Mouse (Mus musculus) hindbrain, embryonic 15.5 days (tissue): ENCODE measurements at regions not wholly inside any gene's neighbourhood (a gene's known extent, or its start where the extent isn't known, plus 50 kb on each side); places are given as distances from the start of the nearest gene placed in this dataset.

ENCODE experiments used
- ATAC-seq: fragments of 200-750 bp; cut with Nextera tagmentation; 2 replicates; pipeline ENCODE4 v1.8.0; 2017; ENCODE audit warnings: low read depth, moderate number of reproducible peaks, moderate TSS enrichment; ENCODE audit not compliant: low FRiP score
- H3K27ac ChIP-seq: fragments of 300-500 bp; sonication (generic); replicated peaks from 2 replicates; pipeline ENCODE4 v1.5.1; 2015; ENCODE audit warnings: mild to moderate bottlenecking, inconsistent platforms
- H3K27me3 ChIP-seq: fragments of 300-500 bp; sonication (generic); 2 replicates; pipeline ENCODE4 v1.6.1; 2015; ENCODE audit warnings: control low read depth, inconsistent platforms
- H3K36me3 ChIP-seq: fragments of 300-500 bp; sonication (generic); 2 replicates; pipeline ENCODE4 v1.6.1; 2015; ENCODE audit warnings: control low read depth, inconsistent platforms
- H3K4me1 ChIP-seq: fragments of 300-500 bp; sonication (generic); replicated peaks from 2 replicates; pipeline ENCODE4 v1.6.1; 2015; ENCODE audit warnings: control low read depth, inconsistent platforms
- H3K4me2 ChIP-seq: fragments of 300-500 bp; sonication (generic); 2 replicates; pipeline ENCODE4 v1.6.1; 2015; ENCODE audit warnings: moderate library complexity, mild to moderate bottlenecking, inconsistent platforms
- H3K4me3 ChIP-seq: fragments of 300-500 bp; sonication (generic); 2 replicates; pipeline ENCODE4 v1.5.1; 2015; ENCODE audit warnings: mild to moderate bottlenecking, inconsistent platforms
- H3K9ac ChIP-seq: fragments of 300-500 bp; sonication (generic); 2 replicates; pipeline ENCODE4 v1.6.1; 2015; ENCODE audit warnings: inconsistent platforms
- H3K9me3 ChIP-seq: fragments of 300-500 bp; sonication (generic); 2 replicates; pipeline ENCODE4 v1.6.1; 2016; ENCODE audit warnings: control low read depth, inconsistent platforms
- WGBS: fragments of 180-500 bp; shearing (Covaris S2); methylation state at CpG from one replicate; pipeline ENCODE4 v1.1.7; 2015; 5-methylcytosine and 5-hydroxymethylcytosine counted together

- H3K27me3 ChIP-seq = no peaks in the 10 kb centered on the region
- ATAC-seq = no peak
- H3K27ac ChIP-seq = no peak overlapping the region
- no peaks in the 10 kb centered on the region for H3K36me3 ChIP-seq
- WGBS = 63% methylated on average over 2 of the region's 2 CpGs
- no peak overlapping the region for H3K9ac ChIP-seq
- H3K4me3 ChIP-seq = no peak overlapping the region
- no peak overlapping the region for H3K4me2 ChIP-seq
- no peaks in the 10 kb centered on the region for H3K4me1 ChIP-seq
- no peaks in the 10 kb centered on the region for H3K9me3 ChIP-seq
Measured at GRCm38 (mm10) chr15:67954216-67954615, 1453.5 kb upstream of the Lrrc6 start.

GRCm38 (mm10) chr15:67950281-67951040, 1449.8 kb upstream of the Lrrc6 start:
- 61% methylated on average over 6 of the region's 6 CpGs for WGBS
- H3K27ac ChIP-seq = no peak overlapping the region
- ATAC-seq = no peak
- H3K4me2 ChIP-seq = no peak overlapping the region
- no peak overlapping the region for H3K9ac ChIP-seq
- no peaks in the 10 kb centered on the region for H3K9me3 ChIP-seq
- no peak overlapping the region for H3K4me3 ChIP-seq
- H3K36me3 ChIP-seq = no peaks in the 10 kb centered on the region
- no peaks in the 10 kb centered on the region for H3K27me3 ChIP-seq
- H3K4me1 ChIP-seq = no peaks in the 10 kb centered on the region

GRCm38 (mm10) chr15:67944330-67945082, 1443.8 kb upstream of the Lrrc6 start:
- Histone ChIP-seq H3K9ac (no peak overlapping the region), H3K4me1 (no peaks in the 10 kb centered on the region), H3K4me3 (no peak overlapping the region), H3K9me3 (no peaks in the 10 kb centered on the region), H3K27ac (no peak overlapping the region), H3K36me3 (no peaks in the 10 kb centered on the region), H3K4me2 (no peak overlapping the region), H3K27me3 (no peaks in the 10 kb centered on the region)
- WGBS = 91% methylated on average over 3 of the region's 3 CpGs
- no peak for ATAC-seq

GRCm38 (mm10) chr15:67943046-67943445, 1442.3 kb upstream of the Lrrc6 start:
- H3K4me2 ChIP-seq = no peak overlapping the region
- no peak for ATAC-seq
- no peaks in the 10 kb centered on the region for H3K27me3 ChIP-seq
- no peak overlapping the region for H3K9ac ChIP-seq
- no peaks in the 10 kb centered on the region for H3K9me3 ChIP-seq
- H3K36me3 ChIP-seq = no peaks in the 10 kb centered on the region
- no peak overlapping the region for H3K27ac ChIP-seq
- H3K4me1 ChIP-seq = no peaks in the 10 kb centered on the region
- H3K4me3 ChIP-seq = no peak overlapping the region

GRCm38 (mm10) chr15:67940510-67940909, 1439.8 kb upstream of the Lrrc6 start:
- H3K36me3 ChIP-seq = no peaks in the 10 kb centered on the region
- H3K9ac ChIP-seq = no peak overlapping the region
- no peak overlapping the region for H3K4me3 ChIP-seq
- no peaks in the 10 kb centered on the region for H3K9me3 ChIP-seq
- H3K27me3 ChIP-seq = no peaks in the 10 kb centered on the region
- 85% methylated on average over 1 of the region's 1 CpGs for WGBS
- H3K27ac ChIP-seq = no peak overlapping the region
- H3K4me2 ChIP-seq = no peak overlapping the region
- no peaks in the 10 kb centered on the region for H3K4me1 ChIP-seq
- ATAC-seq = no peak

GRCm38 (mm10) chr15:67924885-67925284, 1424.2 kb upstream of the Lrrc6 start:
- ATAC-seq = no peak
- H3K4me2 ChIP-seq = no peak overlapping the region
- no peaks in the 10 kb centered on the region for H3K4me1 ChIP-seq
- no peak overlapping the region for H3K27ac ChIP-seq
- H3K9ac ChIP-seq = no peak overlapping the region
- no peaks in the 10 kb centered on the region for H3K36me3 ChIP-seq
- H3K9me3 ChIP-seq = no peaks in the 10 kb centered on the region
- no peak overlapping the region for H3K4me3 ChIP-seq
- no peaks in the 10 kb centered on the region for H3K27me3 ChIP-seq
- 78% methylated on average over 2 of the region's 2 CpGs for WGBS

- no peaks in the 10 kb centered on the region for H3K36me3 ChIP-seq
- no peak overlapping the region for H3K4me3 ChIP-seq
- H3K4me1 ChIP-seq = no peaks in the 10 kb centered on the region
- no peak overlapping the region for H3K27ac ChIP-seq
- no peak overlapping the region for H3K4me2 ChIP-seq
- no peaks in the 10 kb centered on the region for H3K27me3 ChIP-seq
- H3K9ac ChIP-seq = no peak overlapping the region
- no peak for ATAC-seq
- WGBS = 88% methylated on average over 2 of the region's 2 CpGs
- H3K9me3 ChIP-seq = no peaks in the 10 kb centered on the region
Measured at GRCm38 (mm10) chr15:67907034-67907433, 1406.3 kb upstream of the Lrrc6 start.

GRCm38 (mm10) chr15:67905279-67905678, 1404.6 kb upstream of the Lrrc6 start:
- 85% methylated on average over 1 of the region's 1 CpGs for WGBS
- H3K27ac ChIP-seq = no peak overlapping the region

GRCm38 (mm10) chr15:67904646-67905045, 1403.9 kb upstream of the Lrrc6 start:
- no peak for ATAC-seq
- H3K27ac ChIP-seq = no peak overlapping the region
- no peak overlapping the region for H3K4me3 ChIP-seq
- H3K9ac ChIP-seq = no peak overlapping the region
- no peaks in the 10 kb centered on the region for H3K9me3 ChIP-seq
- H3K36me3 ChIP-seq = no peaks in the 10 kb centered on the region
- no peak overlapping the region for H3K4me2 ChIP-seq
- peaks cover 2% of the 10 kb centered on the region; the same call in 1 of the 2 replicates for H3K4me1 ChIP-seq
- H3K27me3 ChIP-seq = no peaks in the 10 kb centered on the region

More at GRCm38 (mm10) chr15:67905279-67905678, 1404.6 kb upstream of the Lrrc6 start:
- H3K36me3 ChIP-seq = no peaks in the 10 kb centered on the region
- no peaks in the 10 kb centered on the region for H3K27me3 ChIP-seq
- no peak overlapping the region for H3K4me3 ChIP-seq
- no peak for ATAC-seq
- H3K4me1 ChIP-seq = no peaks in the 10 kb centered on the region
- H3K4me2 ChIP-seq = no peak overlapping the region
- no peaks in the 10 kb centered on the region for H3K9me3 ChIP-seq
- no peak overlapping the region for H3K9ac ChIP-seq

GRCm38 (mm10) chr15:67902982-67903381, 1402.3 kb upstream of the Lrrc6 start:
- no peak for ATAC-seq
- Histone ChIP-seq H3K4me2 (no peak overlapping the region), H3K9me3 (no peaks in the 10 kb centered on the region), H3K27ac (no peak overlapping the region), H3K9ac (no peak overlapping the region), H3K4me1 (peaks cover 16% of the 10 kb centered on the region; the same call in 1 of the 2 replicates), H3K4me3 (no peak overlapping the region), H3K36me3 (no peaks in the 10 kb centered on the region), H3K27me3 (no peaks in the 10 kb centered on the region)
- 95% methylated on average over 2 of the region's 2 CpGs for WGBS

GRCm38 (mm10) chr15:67901191-67901601, 1400.5 kb upstream of the Lrrc6 start:
- Histone ChIP-seq H3K27ac (no peak overlapping the region), H3K9me3 (no peaks in the 10 kb centered on the region), H3K4me1 (peaks cover 16% of the 10 kb centered on the region; the same call in 1 of the 2 replicates), H3K9ac (no peak overlapping the region), H3K4me2 (no peak overlapping the region), H3K4me3 (no peak overlapping the region), H3K36me3 (no peaks in the 10 kb centered on the region), H3K27me3 (no peaks in the 10 kb centered on the region)
- 54% methylated on average over 7 of the region's 7 CpGs for WGBS
- peak; percentile 72 for ATAC-seq

- WGBS = 76% methylated on average over 6 of the region's 6 CpGs
- Histone ChIP-seq H3K36me3 (no peaks in the 10 kb centered on the region), H3K4me2 (no peak overlapping the region), H3K27me3 (no peaks in the 10 kb centered on the region), H3K4me1 (peaks cover 16% of the 10 kb centered on the region; the same call in 1 of the 2 replicates), H3K9me3 (no peaks in the 10 kb centered on the region), H3K4me3 (no peak overlapping the region), H3K27ac (no peak overlapping the region), H3K9ac (no peak overlapping the region)
- ATAC-seq = no peak
Measured at GRCm38 (mm10) chr15:67899772-67900171, 1399.1 kb upstream of the Lrrc6 start.
